Mouse (Mus musculus): ENCODE data around the gene Arrdc1.
"Not testable (repeated sequence)": the region's sequence is repeated elsewhere in the genome, so short reads cannot be mapped to it uniquely, and the experiment has no call there.

Arrdc1 gene

DNA sequence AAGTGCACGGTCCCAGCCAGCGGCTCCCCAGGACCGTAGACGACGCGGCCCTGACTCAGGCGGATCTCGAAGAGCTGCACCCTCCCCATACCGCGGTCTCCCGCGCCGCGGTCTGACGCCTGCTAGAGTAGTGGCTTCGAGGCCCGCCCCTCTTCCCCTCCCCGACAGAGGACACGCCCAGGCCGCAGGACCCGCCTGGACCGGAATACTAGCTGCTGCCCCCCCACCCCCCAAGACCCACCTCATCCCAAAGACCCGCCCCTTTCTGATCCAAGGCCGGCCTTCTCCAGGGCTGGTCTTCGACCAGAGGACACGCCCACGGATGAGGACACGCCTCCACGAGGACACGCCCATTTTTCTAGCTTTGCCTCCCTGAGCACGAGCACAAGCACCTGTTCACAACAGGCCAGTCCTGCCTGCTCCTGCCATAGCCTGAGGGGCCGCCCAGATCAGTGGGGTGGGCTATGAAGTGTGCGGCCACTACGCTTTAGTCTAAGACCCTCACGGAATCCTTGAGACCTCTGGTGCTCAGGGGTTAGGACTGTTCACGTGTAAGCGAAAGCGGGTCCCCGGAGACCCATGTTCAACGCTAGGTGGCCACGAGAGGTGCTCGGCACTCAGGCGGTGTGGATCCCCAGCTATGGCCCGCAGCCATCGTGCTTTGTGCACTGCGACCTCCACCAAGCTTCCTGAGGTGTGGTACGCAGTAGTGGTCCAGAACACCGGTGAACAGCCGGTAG is at the start of gene Arrdc1:
Arrdc1 (minus strand) TSS at position 196 of the 740 bp plus-strand sequence.
- peak; percentile 90 to 91 for DNase-seq (ENCODE audit: low spot score in 2 of 2)

DNA sequence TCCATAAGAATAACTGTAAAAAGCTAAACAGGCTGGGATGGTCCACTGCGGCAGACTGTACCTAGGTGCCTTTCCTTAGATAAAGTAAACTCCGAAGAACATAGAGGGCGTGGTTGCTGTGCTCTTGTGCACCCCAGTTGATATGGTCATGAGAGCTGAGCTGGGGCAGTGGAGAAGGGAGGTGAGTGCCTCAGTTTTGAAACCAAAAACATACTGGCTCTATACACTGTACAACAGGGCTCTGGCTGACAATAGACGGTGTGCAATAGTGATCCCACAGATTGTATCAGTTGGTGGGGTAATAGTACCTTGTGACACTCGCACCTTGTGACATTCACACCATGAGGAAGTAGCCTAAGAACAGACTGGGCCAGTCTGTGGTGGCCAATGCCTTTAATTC is 41.9 kb upstream of the Arrdc1 start:
- DNase-seq (ENCODE audit: low spot score in 2 of 2): no peak

DNA sequence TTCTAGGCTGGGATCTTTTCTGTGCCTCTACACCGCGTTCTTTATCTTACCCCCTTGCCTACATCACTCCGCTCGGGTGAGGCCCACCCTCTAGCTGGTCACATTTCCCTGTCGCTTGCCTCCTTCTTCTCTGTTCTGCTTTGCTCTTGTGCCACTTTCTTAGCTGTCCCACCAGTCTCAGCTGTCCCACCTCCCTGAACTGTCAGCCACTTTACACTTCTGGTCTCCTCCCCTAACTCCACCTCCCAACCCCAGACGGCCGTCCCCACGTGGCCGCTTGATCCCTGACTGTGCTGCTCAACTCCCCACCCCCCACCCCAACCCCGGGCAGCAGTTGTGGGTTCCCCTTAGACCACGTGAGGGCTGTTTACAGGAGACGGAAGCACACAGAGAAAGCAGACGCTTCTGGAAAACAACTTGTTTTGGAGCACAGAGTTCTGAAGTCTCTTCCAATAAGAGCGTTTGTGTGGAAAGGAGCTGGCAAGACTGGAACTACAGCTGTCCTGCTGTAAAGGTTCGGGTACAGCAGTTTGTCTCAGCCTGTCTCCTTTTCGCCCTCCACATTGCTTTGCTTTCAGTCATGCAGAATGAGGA is 40.7 kb upstream of the Arrdc1 start, which contains the start of gene Pnpla7:
Pnpla7 (plus strand) TSS at position 330 of the 594 bp plus-strand sequence.
- DNase-seq (ENCODE audit: low spot score in 2 of 2): peak; percentile 83 to 85

DNA sequence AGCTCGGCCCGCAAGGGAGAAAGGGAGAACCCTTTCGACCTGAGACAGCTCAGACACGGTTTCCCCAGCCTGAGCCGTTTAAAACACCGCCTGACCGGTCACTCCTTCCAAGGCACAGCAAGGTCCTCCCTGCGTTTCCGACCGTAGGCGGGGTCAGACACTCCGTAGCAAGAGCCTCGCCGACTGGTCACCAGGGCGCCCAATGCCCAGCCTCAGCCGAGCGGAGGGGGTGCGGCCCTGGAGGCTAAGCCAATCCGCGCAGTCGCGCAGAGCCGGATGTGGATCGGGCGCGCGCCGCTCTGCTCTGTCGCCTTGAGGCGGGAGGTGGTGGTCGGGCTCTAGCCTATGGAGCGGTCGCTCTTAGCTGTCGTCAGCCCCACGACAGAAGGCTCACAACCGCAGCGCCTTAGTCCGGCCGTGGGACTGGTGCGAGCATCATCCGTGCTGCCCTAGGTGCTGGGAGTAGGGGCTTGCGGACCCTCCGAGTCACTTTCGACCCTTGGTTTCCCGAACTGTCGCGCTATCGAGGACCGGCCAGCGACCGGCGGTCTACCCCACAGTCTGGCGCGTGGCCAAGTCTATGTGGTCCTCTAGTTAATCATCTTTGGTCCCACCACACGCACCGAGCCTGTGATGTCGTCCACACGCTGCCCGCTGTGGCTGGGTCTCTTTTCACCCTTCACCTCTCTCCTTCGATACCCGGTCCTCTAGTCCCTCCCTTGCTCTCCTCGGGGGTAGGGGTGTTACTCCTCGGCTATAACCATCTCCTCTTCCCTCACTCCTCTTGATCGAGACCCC is 40.1 kb upstream of the Arrdc1 start, which contains the start of gene Mrpl41:
Mrpl41 (minus strand) TSS at position 193 of the 798 bp plus-strand sequence.
- DNase-seq (ENCODE audit: low spot score in 2 of 2): peak; percentile 96 to 97

DNA sequence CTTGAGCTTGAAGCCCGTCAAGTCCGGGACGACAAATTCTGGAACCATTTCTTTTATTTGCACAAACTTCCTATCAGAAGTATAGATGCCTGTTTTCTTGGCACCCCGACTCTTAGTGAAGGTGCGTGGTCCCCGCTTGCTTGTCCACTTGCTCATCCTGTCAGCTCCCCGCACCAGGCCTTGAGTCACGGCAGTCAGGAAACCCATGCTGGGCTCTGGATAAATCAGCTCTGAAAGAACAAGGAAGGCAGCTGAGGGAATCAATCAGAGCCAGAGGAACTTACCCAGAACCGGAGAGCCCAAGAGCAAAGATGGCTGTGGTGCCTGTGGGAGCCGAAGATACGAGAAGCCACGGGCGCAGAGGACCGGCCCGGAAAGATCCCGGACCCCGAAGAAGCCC is 39.4 kb upstream of the Arrdc1 start:
- not testable (repeated sequence) for DNase-seq (ENCODE audit: low spot score in 2 of 2)

DNA sequence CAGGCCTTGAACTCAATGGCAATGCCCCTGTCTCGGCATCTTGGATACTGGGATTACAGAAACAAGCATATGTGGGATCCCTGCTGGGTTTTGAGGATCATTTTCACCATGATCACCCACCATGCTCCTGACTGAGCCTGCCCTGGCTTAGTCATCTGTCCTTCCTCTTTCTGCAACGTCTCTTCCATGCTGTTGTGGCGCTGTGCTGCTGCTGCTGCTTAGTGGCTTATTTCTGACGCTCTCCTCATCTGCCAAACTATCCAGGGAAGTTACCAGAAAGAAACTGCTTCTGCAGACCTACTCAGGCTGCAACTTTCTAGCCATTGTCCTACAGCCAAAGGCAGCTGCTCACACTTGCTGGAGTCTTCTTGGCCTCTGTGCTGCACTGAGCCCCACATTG is 35.3 kb upstream of the Arrdc1 start:
- DNase-seq (ENCODE audit: low spot score in 2 of 2): no peak

DNA sequence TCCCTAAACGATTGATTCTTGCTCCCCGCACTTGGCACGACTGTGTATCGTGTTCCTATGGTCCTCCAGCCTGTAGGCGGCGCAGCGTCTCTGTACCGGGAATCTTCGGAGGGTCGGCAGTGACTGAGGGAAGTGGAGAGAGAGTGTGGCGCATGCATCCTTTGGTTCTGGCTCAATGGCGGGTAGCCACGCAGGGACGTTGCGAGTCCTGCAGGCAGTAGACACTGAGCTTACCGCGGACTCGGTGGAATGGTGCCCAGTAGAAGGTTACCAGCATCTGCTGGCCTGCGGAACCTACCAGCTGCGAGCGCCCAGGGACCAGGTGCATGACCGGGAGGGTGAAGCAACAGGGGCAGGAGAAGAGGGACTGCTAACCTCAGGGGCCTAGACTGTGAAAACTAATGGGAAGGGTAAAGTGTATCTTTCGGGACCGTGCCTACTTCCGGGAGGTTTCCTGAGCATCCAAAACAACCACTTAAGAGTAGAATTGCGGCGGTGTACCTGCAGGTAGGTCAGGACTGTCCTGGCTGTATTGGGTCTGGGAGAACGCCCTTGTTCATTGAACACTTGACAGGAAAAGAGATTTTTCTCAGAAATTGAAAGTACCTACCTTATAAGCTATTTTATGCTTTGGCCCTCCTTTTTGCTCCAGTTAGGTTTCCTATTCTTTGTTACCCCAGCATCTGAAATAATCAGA is 27.4 kb upstream of the Arrdc1 start, which contains the start of gene Dph7:
Dph7 (plus strand) TSS at position 97 of the 697 bp plus-strand sequence.
- DNase-seq (ENCODE audit: low spot score in 2 of 2): peak; percentile 70 to 75

DNA sequence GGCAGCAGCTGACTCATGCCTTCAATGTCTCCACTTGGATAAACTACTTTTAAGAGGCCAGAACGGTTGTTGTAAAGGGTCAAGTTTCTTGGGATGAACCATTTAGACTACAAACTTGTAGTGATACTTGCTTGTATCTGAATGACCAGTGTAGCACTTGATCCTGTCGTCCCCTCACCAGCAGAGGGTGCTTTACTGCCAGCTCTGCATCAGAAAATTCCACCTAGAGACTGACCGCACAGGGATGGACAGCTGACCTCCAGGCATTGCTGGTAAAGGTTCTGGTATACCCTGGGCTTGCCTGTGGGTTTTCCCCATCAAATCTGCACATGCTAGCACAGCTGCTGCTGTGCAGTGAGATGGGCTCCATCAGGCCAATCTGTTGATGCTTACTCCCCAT is 25.9 kb upstream of the Arrdc1 start:
- DNase-seq (ENCODE audit: low spot score in 2 of 2): no peak

DNA sequence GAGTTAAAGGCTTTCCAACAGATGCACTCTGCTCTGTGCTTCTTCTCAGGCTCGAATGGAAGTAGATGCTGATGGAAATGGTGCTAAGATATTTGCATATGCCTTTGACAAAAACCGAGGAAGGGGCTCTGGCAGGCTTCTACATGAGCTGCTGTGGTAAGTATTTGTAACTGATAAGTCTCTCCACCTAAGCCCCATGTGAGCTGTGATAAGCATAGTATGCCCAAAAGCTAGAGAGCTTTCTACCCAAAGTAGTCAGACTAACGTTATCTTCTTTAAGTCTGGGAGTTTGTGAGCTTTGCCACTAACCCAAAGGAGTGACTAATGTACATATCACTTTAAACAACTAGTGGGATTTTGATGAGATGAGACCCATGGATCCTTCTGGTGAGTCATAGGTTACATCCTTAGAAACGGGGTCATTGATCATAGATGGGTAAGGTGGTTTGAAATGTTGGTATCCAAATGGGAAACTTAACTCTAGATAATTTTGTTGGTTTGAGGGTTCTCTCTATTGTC is 17.5 kb upstream of the Arrdc1 start:
- no peak for DNase-seq (ENCODE audit: low spot score in 2 of 2)

DNA sequence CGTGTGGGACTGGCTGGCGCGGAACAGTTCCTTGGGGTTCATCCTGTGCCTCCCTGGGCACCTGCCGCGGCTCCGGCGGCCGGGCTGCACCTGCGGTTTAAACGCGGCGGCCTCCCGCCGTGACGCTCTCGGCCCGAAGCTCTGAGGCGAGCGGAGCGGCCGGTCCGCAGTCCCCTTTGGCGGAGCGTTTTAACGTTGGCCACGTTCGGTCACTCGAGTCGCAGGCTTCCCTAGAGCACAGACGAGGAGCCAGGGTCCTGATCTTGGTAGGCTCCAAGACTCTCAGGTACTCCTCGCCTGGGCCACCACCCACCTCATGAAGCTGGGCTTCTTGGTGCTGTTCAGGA is 15.1 kb upstream of the Arrdc1 start:
- no peak for DNase-seq (ENCODE audit: low spot score in 2 of 2)

DNA sequence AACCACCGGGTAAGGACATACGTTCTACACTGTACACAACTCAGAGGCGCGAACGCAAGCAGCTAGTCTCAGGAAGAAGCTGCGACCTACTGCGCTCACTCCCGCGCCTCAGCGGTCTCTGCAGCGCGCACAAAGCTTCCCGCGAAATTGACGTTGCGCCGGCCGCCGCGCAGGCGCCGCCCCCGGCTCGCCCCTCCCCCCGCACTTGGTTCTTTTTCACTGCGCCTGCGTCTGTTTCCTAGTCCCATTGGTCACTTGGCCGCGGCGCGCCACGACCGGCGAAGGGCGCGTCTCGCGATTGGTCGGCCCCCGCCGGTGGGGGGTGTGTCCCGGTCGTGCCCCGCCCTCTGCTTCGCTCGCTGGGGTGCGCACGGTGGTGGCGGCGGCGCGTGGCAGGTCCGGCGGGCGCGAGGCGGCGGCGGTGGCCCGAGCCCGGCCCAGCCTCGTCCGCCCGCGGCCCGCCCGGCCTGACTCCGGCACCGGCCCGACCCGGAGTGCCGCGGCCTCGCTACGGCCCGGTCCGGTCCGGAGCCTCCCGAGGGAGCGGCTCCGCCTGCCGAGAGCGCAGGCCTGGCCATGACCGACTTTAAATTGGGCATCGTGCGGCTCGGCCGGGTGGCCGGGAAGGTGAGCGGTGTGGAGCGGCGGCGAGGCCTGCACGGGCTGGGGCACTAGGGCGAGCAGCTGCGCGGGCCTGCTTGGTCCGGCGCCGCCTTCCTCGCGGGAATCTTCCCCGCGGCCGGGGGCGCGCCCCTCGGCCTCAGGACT is 14.6 kb upstream of the Arrdc1 start, which contains the start of gene Zmynd19:
Zmynd19 (plus strand) TSS at position 372 of the 768 bp plus-strand sequence.
- peak; percentile 96 to 97 for DNase-seq (ENCODE audit: low spot score in 2 of 2)

DNA sequence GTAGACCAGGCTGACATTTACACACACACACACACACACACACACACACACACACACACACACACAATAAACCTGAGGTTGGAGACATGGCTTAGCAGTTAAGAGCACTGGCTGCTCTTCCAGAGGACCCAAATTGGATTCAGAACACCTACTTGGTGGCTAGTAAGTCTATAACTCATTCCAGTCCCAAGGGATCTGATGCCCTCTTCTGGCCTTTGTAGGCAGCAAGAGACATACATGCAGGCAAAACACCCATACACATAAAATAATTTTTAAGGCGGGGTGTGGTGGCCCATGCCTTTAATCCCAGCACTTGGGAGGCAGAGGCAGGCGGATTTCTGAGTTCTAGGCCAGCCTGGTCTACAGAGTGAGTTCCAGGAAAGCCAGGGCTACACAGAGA is 9.3 kb upstream of the Arrdc1 start:
- DNase-seq (ENCODE audit: low spot score in 2 of 2): not testable (repeated sequence)

DNA sequence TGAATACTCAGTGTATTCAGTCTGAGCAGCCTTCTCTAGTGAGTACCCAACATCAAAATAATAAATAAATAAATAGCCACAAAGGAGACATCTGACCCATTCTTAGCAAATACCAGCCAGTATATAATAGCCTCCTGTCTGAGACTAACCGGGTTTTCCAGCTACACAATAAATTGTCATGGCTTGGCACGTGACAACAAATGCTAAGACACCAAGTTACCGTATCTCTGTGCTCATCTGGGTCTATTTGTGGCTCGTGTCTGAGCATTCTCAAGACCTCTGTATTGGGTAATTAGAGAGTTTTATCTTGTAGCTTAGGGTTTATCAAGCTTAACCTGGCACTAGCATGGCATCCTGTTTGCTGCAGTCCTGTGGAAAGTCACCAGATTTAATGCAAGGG is 7.0 kb upstream of the Arrdc1 start:
- DNase-seq (ENCODE audit: low spot score in 2 of 2): no peak

DNA sequence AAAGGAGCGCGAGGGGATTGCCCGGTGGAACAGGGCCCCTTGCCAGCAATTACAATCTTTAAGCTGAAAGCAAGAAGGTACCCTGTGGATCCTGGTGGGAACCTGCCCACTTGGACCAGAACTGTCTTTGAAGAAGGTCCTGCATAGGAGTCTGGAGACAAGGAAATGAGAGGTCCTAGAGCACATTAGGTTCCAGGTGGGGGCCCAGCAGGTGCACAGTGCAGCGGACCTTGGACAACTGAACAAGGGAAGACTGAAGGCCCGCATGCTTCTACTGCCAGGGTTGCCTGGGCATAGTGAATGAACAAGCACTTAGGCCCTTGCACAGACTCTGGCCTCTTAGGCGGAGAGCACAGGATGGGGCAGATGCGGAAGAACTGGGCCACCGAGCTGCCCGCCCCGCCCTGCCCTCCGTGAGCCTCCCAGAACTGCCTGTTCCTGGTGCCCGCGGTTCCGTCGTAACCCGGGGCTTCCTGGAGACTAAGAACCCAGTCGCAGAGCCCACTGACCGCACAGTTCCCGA is 550 bp downstream of the Arrdc1 start:
- DNase-seq (ENCODE audit: low spot score in 2 of 2): peak in 1 of 2 experiments; percentile 30

DNA sequence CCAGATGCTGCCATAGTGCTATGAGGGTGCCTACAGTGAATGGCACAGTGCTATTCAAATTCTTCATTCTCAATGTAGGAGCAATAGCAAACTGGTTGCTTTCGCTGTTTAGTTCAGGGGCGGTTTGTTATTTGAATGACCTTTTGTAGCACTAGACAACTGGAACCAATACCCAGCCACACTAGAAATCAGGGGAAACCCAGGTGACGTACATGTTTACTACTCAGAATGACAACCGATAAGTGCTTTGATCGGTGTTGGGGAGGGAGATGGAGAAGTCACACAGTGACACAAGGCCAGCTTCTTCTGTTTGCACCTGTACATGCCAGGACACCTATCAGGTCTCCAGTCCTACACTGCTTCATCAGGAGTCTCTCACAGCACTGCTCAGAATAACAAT is 5.5 kb downstream of the Arrdc1 start:
- no peak for DNase-seq (ENCODE audit: low spot score in 2 of 2)

DNA sequence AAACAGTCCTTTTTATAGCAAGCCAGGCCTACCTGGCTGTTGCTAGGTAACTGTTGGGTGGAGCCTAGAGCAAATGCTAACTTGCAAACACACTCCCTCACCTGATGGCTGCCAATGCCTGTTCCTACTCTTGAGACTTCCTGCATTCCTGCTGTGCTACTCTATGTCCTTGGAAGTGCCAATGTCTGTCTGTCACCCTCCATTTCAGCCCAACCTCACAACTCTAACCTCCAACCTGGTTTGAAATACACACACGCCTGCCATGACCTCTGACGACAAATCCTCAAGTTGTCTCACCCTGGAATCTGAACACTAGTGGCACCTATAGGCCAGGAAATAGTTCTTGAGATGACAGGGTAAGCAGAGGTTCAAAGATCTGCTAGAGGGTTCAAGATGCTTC is 5.9 kb downstream of the Arrdc1 start:
- DNase-seq (ENCODE audit: low spot score in 2 of 2): no peak

DNA sequence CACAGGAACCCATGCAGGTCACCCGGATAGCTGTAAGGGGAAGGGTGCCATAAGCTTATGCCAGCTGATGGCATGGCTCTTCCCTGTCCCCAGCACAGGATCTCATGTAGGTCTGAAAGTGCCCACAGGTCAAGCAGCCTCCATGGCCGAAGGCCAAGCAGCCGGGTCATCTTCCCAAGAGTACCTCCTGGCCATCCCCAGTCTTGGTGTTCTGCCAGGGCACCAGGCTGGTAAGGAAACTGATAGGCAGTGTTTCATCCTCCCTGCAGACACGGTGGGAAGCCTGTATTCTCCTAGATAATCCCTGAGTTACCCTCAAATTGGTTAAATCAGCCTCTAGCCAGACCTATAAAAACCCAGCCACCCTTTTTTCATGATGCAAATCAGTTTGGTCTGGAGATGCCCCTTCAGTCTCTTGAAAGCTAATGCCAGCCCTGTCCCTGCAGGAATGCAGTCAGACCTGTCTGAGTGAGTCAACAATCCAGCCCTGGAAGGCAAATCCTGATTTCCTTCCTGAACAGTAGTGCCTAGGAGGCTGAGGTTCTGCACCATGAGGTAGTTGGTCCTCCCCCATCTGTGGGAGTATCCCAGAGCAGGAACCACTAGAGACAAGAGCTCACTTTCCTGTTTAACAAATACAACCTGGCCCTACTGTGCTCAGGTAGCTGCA is 7.1 kb downstream of the Arrdc1 start:
- no peak for DNase-seq (ENCODE audit: low spot score in 2 of 2)

DNA sequence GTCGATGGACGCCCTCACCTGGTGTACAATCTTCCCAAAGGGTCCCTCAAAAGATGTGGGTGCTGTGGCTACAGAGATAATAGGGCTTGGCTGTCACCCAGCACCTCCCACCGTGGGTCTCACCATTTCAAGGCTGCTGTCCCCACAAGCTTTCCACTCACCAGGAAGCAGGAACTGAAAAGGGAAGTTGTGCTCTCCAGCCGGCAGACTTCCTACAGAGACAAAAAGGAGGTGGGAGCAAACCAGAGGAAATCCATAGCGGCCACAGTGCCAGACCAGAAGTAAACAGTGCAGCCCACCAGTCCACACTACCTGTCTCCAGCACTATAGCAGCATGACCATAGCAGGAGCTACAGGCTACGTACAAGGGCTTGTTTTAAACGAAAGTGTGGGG is 8.1 kb downstream of the Arrdc1 start:
- DNase-seq (ENCODE audit: low spot score in 2 of 2): no peak

DNA sequence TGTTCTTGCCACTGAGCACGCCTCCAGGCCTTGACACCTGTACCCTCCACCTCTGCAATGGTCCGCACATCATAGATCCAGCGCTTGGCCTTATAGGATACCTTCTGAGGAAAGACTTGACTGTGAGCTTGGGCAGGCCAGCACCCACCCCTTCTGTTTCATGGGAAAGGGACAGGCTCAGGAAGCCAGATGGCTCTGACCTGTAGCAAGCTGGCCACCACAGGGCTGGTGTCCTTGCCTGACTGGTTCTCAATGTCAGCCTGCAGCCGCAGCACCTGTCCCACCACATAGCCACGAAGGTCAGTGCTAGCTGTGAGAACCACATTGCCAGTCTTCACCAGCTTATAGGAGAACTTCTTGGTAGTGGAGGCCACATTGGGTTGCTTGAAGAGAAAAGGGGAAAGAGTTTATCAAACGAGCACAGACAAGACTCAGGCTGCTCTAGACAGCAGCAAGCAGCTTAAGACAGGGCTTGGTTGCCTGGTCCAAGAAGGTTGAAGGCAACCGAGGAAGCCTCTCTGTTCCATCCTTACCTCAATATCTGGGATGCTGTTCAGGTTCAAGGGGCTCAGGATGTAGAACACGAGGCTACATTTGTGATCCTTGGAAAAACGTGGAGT is 8.6 kb downstream of the Arrdc1 start:
- no peak for DNase-seq (ENCODE audit: low spot score in 2 of 2)

DNA sequence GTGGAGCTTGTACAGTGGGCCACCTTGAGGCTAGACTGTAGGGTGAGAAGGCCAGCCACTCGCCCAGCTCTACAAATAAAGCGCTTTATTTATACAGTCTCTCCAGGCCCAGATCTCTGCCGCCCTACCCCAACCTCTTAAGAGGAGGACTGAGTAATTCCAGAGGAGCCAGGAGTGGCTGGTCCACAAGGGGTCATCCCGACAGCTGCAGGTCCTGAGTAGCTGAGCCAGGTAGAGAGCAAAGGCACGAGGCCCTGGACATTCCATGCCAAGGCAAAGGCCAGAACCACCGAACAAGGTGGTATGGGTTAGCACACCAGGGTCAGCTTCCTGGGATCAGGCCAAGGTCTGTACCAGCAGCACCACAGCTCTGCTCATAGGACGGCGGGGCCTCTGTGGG is 9.8 kb downstream of the Arrdc1 start:
- DNase-seq (ENCODE audit: low spot score in 2 of 2): no peak

Data from heart, adult 9 months (tissue).